Mouse (Mus musculus) CH12.LX (cell line): ENCODE results near the gene Gm20388. TPM values are rescaled to one million over a fixed set of nuclear protein-coding genes. Genes with fewer than 3 reads are reported as not detected.

Source experiments
- DNase-seq: peaks from one replicate; pipeline ENCODE4 v3.0.0-alpha.2; 2013; ENCODE audit errors: extremely low read depth
- H3K27ac ChIP-seq: 2 replicates; pipeline ENCODE4 v1.5.1; 2012; ENCODE audit warnings: low read depth, mild to moderate bottlenecking, control low read depth, moderate library complexity; ENCODE audit not compliant: insufficient read depth
- H3K27me3 ChIP-seq: replicated peaks from 2 replicates; pipeline ENCODE3; 2012; ENCODE audit warnings: inconsistent platforms
- H3K36me3 ChIP-seq, 2 experiments: replicated peaks in 1 of 2; 2 replicates each; pipeline versions ENCODE3 to v1.6.1; 2012; ENCODE audit warnings: inconsistent platforms in 1 of 2, low read length in 1 of 2, mild to moderate bottlenecking in 1 of 2, mixed read lengths in 1 of 2, moderate library complexity in 1 of 2; ENCODE audit not compliant: control insufficient read depth in 1 of 2, insufficient read depth in 1 of 2
- H3K4me1 ChIP-seq, 2 experiments: 2 replicates each; pipeline ENCODE4 v1.6.1; 2012; ENCODE audit warnings: inconsistent platforms in 1 of 2, moderate library complexity in 1 of 2; ENCODE audit not compliant: insufficient read depth in 2 of 2, control insufficient read depth in 1 of 2
- H3K4me2 ChIP-seq: 2 replicates; pipeline ENCODE4 v1.6.1; 2012; ENCODE audit warnings: low read depth, mild to moderate bottlenecking, control low read depth; ENCODE audit not compliant: poor library complexity, insufficient read depth, severe bottlenecking
- H3K4me3 ChIP-seq, 3 experiments: fragments of 150-350 bp in 1 of 3; sonication (generic) in 1 of 3; replicated peaks in 1 of 3; 2 replicates each; pipeline versions ENCODE3 to v1.5.1; 2011 to 2012; ENCODE audit warnings: low read depth in 2 of 3, low read length in 2 of 3, mild to moderate bottlenecking in 2 of 3, moderate library complexity in 2 of 3, control low read depth in 1 of 3, improper control_type of control experiment in 1 of 3, inconsistent platforms in 1 of 3, mixed read lengths in 1 of 3; ENCODE audit not compliant: poor library complexity in 1 of 3
- H3K79me2 ChIP-seq: replicated peaks from 2 replicates; pipeline ENCODE4 v1.6.1; 2012; ENCODE audit warnings: mild to moderate bottlenecking, moderate library complexity; ENCODE audit not compliant: control insufficient read depth, poor library complexity, insufficient read depth, severe bottlenecking; ENCODE audit errors: extremely low read depth
- H3K9ac ChIP-seq: 2 replicates; pipeline ENCODE4 v1.6.1; 2012; ENCODE audit warnings: low read depth, mild to moderate bottlenecking, control low read depth, moderate library complexity; ENCODE audit not compliant: insufficient read depth
- H3K9me3 ChIP-seq: replicated peaks from 2 replicates; pipeline ENCODE3; 2012; ENCODE audit warnings: low read length, inconsistent platforms, mixed read lengths
- BHLHE40 ChIP-seq: IDR thresholded peaks from 2 replicates; pipeline ENCODE4 v1.6.1; 2011; ENCODE audit warnings: mild to moderate bottlenecking, low read depth, low read length, improper control_type of control experiment
- CHD1 ChIP-seq: IDR thresholded peaks from 2 replicates; pipeline ENCODE4 v1.6.1; 2012; ENCODE audit warnings: low read depth, low read length, improper control_type of control experiment, inconsistent platforms
- CTCF ChIP-seq, 2 experiments: IDR thresholded peaks in 1 of 2; conservative IDR thresholded peaks in 1 of 2; 2 replicates each; pipeline ENCODE4 v1.5.1; 2011 to 2012; ENCODE audit warnings: low read depth in 2 of 2, low read length in 2 of 2, improper control_type of control experiment in 1 of 2, inconsistent platforms in 1 of 2, mild to moderate bottlenecking in 1 of 2, moderate library complexity in 1 of 2
- E2F4 ChIP-seq: IDR thresholded peaks from 2 replicates; pipeline ENCODE4 v1.6.1; 2011; ENCODE audit warnings: low read depth, low read length, improper control_type of control experiment; ENCODE audit not compliant: insufficient replicate concordance
- ELF1 ChIP-seq: IDR thresholded peaks from 2 replicates; pipeline ENCODE4 v1.6.1; 2014; ENCODE audit warnings: low read depth, mild to moderate bottlenecking, inconsistent platforms, low read length, improper control_type of control experiment
- ETS1 ChIP-seq: conservative IDR thresholded peaks from 2 replicates; pipeline ENCODE4 v1.6.1; 2012; ENCODE audit warnings: low read depth, mild to moderate bottlenecking, inconsistent platforms, low read length, improper control_type of control experiment, moderate library complexity
- HCFC1 ChIP-seq: IDR thresholded peaks from 2 replicates; pipeline ENCODE4 v1.6.1; 2012; ENCODE audit warnings: low read depth, mild to moderate bottlenecking, inconsistent platforms, low read length, improper control_type of control experiment
- IRF4 ChIP-seq: IDR thresholded peaks from 2 replicates; pipeline ENCODE4 v1.6.1; 2014; ENCODE audit warnings: low read depth, mild to moderate bottlenecking, inconsistent platforms, low read length, improper control_type of control experiment
- JUN ChIP-seq: IDR thresholded peaks from 2 replicates; pipeline ENCODE4 v1.6.1; 2011; ENCODE audit warnings: low read depth, mild to moderate bottlenecking, low read length, improper control_type of control experiment, moderate library complexity; ENCODE audit not compliant: insufficient read depth
- JUND ChIP-seq: conservative IDR thresholded peaks from 2 replicates; pipeline ENCODE4 v1.6.1; 2011; ENCODE audit warnings: low read depth, low read length, improper control_type of control experiment
- KAT2A ChIP-seq: IDR thresholded peaks from 2 replicates; pipeline ENCODE4 v1.6.1; 2012; ENCODE audit warnings: low read length, improper control_type of control experiment, inconsistent platforms; ENCODE audit not compliant: insufficient replicate concordance
- MAFK ChIP-seq: IDR thresholded peaks from 2 replicates; pipeline ENCODE4 v1.6.1; 2011; ENCODE audit warnings: low read length, improper control_type of control experiment; ENCODE audit not compliant: insufficient replicate concordance
- MAZ ChIP-seq: IDR thresholded peaks from 2 replicates; pipeline ENCODE4 v1.6.1; 2012; ENCODE audit warnings: low read depth, mild to moderate bottlenecking, inconsistent platforms, low read length, improper control_type of control experiment, moderate library complexity
- MEF2A ChIP-seq: IDR thresholded peaks from 2 replicates; pipeline ENCODE4 v1.6.1; 2014; ENCODE audit warnings: low read depth, mild to moderate bottlenecking, inconsistent platforms, low read length, improper control_type of control experiment, borderline replicate concordance
- MXI1 ChIP-seq: IDR thresholded peaks from 2 replicates; pipeline ENCODE4 v1.6.1; 2011; ENCODE audit warnings: mild to moderate bottlenecking, low read depth, low read length, improper control_type of control experiment
- NELFE ChIP-seq: IDR thresholded peaks from 2 replicates; pipeline ENCODE4 v1.6.1; 2011; ENCODE audit warnings: low read depth, low read length, improper control_type of control experiment
- NRF1 ChIP-seq: IDR thresholded peaks from 2 replicates; pipeline ENCODE4 v1.6.1; 2014; ENCODE audit warnings: low read depth, mild to moderate bottlenecking, inconsistent platforms, low read length, improper control_type of control experiment, moderate library complexity
- PAX5 ChIP-seq: IDR thresholded peaks from 2 replicates; pipeline ENCODE4 v1.6.1; 2012; ENCODE audit warnings: low read length, inconsistent platforms, mixed read lengths
- POLR2A ChIP-seq: IDR thresholded peaks from 2 replicates; pipeline ENCODE4 v1.6.1; 2011; ENCODE audit warnings: low read depth, mild to moderate bottlenecking, improper control_type of control experiment, low read length
- RAD21 ChIP-seq: IDR thresholded peaks from 2 replicates; pipeline ENCODE4 v1.6.1; 2011; ENCODE audit warnings: low read depth, mild to moderate bottlenecking, low read length, improper control_type of control experiment, moderate library complexity
- RCOR1 ChIP-seq: conservative IDR thresholded peaks from 2 replicates; pipeline ENCODE4 v1.6.1; 2012; ENCODE audit warnings: low read depth, mild to moderate bottlenecking, inconsistent platforms, low read length, improper control_type of control experiment
- SIN3A ChIP-seq: IDR thresholded peaks from 2 replicates; pipeline ENCODE4 v1.6.1; 2012; ENCODE audit warnings: low read length, improper control_type of control experiment, inconsistent platforms
- TBP ChIP-seq: conservative IDR thresholded peaks from 2 replicates; pipeline ENCODE4 v1.6.1; 2011; ENCODE audit warnings: low read depth, low read length, improper control_type of control experiment
- TCF12 ChIP-seq: IDR thresholded peaks from 2 replicates; pipeline ENCODE4 v1.6.1; 2014; ENCODE audit warnings: low read depth, mild to moderate bottlenecking, inconsistent platforms, low read length, improper control_type of control experiment
- UBTF ChIP-seq: IDR thresholded peaks from 2 replicates; pipeline ENCODE4 v1.6.1; 2012; ENCODE audit warnings: low read depth, mild to moderate bottlenecking, inconsistent platforms, low read length, improper control_type of control experiment, moderate library complexity
- USF1 ChIP-seq: IDR thresholded peaks from 2 replicates; pipeline ENCODE4 v1.6.1; 2014; ENCODE audit warnings: low read depth, mild to moderate bottlenecking, inconsistent platforms, low read length, improper control_type of control experiment
- USF2 ChIP-seq: conservative IDR thresholded peaks from 2 replicates; pipeline ENCODE4 v1.6.1; 2011; ENCODE audit warnings: low read depth, low read length, improper control_type of control experiment
- ZC3H11A ChIP-seq: IDR thresholded peaks from 2 replicates; pipeline ENCODE4 v1.6.1; 2012; ENCODE audit warnings: low read depth, mild to moderate bottlenecking, inconsistent platforms, low read length, improper control_type of control experiment
- ZMIZ1 ChIP-seq: IDR thresholded peaks from 2 replicates; pipeline ENCODE4 v1.6.1; 2012; ENCODE audit warnings: low read depth, mild to moderate bottlenecking, inconsistent platforms, low read length, improper control_type of control experiment
- ZNF384 ChIP-seq: IDR thresholded peaks from 2 replicates; pipeline ENCODE4 v1.6.1; 2012; ENCODE audit warnings: low read depth, low read length, improper control_type of control experiment, inconsistent platforms
- dilution Hi-C: fragments of 300-500 bp; cut with MboI; formaldehyde crosslinking; loops from 2 replicates; pipeline ENCODE4 v1.14.3; 2020; ENCODE audit warnings: low sequenced_read_pairs; ENCODE audit not compliant: extremely low pct_unique_long_range_greater_than_20kb, extremely low pct_ligation_motif_present
- in situ Hi-C: fragments of 300-500 bp; cut with MboI; formaldehyde crosslinking; loops from 3 replicates; pipeline ENCODE4 v1.14.3; 2019; ENCODE audit warnings: low sequenced_read_pairs, low pct_ligation_motif_present, low pct_unique_long_range_greater_than_20kb, mixed read lengths
- polyA plus RNA-seq: library from polyadenylated mRNA; unstranded; fragments of >175 nt; gene quantifications from 2 replicates; pipeline ENCODE4 v1.2.1, GENCODE M21; 2012; ENCODE audit warnings: low read depth; ENCODE audit not compliant: insufficient read length
- total RNA-seq, 2 experiments: library from RNA; depleted of rRNA; stranded (reverse); fragments of 300-350 nt in 1 of 2; fragments of >200 nt in 1 of 2; gene quantifications; 2 replicates each; pipeline ENCODE4 v1.2.3; 2012 to 2014

Gm20388 gene
- total and polyA plus RNA-seq, 3 experiments: 14.8 to 26.3 (median 22.2) TPM

- TF ChIP-seq ZMIZ1 (peak; percentile 98), MXI1 (peak; percentile 60), POLR2A (peak; percentile 88), TCF12 (no peak; the same call in 1 of the 2 replicates), NELFE (peak; percentile 14), RAD21 (no peak; the same call in 1 of the 2 replicates), ZC3H11A (no peak), E2F4 (no peak; the same call in 1 of the 2 replicates), CTCF (conservative IDR thresholded peaks at IDR 0.05 in 1 of 2, IDR thresholded peaks at IDR 0.05 in 1 of 2; ENCODE audit: low read depth in 2 of 2, low read length in 2 of 2) (no peak; a peak in 1 of 4 replicates), USF1 (no peak), KAT2A (peak; percentile 51), CHD1 (peak; percentile 98; the same call in 1 of the 2 replicates), MAFK (peak; percentile 79), MEF2A (no peak; the same call in 1 of the 2 replicates), TBP (peak; percentile 14), ZNF384 (no peak), RCOR1 (peak; percentile 71; the same call in 1 of the 2 replicates), UBTF (peak; percentile 93), USF2 (peak; percentile 29), SIN3A (no peak; the same call in 1 of the 2 replicates)
Observed at GRCm38 (mm10) chr8:123426511-123427509, 3516.2 kb downstream of the Gm20388 start (continued).

- H3K9me3 ChIP-seq: peaks cover 55% of the 10 kb centered on the region
- TF ChIP-seq MEF2A: peak; percentile 35; the same call in 1 of the 2 replicates
- peak; percentile 10; the same call in 1 of the 2 replicates for TF ChIP-seq BHLHE40
- TF ChIP-seq CHD1: no peak; the same call in 1 of the 2 replicates
- TF ChIP-seq MAZ: peak; percentile 59; the same call in 1 of the 2 replicates
- no peak for TF ChIP-seq PAX5
- TF ChIP-seq JUND: no peak
- TF ChIP-seq ZNF384: no peak
- TF ChIP-seq CTCF (conservative IDR thresholded peaks at IDR 0.05 in 1 of 2, IDR thresholded peaks at IDR 0.05 in 1 of 2; ENCODE audit: low read depth in 2 of 2, low read length in 2 of 2): no peak
- no peak for TF ChIP-seq RAD21
- TF ChIP-seq POLR2A: peak; percentile 59
- no peak; the same call in 1 of the 2 replicates for TF ChIP-seq MXI1
- no peak for TF ChIP-seq JUN
- TF ChIP-seq ETS1: peak; percentile 51; the same call in 1 of the 2 replicates
- TF ChIP-seq USF1: no peak
- peak; percentile 3; the same call in 1 of the 2 replicates for TF ChIP-seq IRF4
- 0 out of 2 replicates have a peak, but pooled peaks have one; percentile 49 for TF ChIP-seq ZMIZ1
- TF ChIP-seq NRF1: no peak
- TF ChIP-seq HCFC1: peak; percentile 14
- TF ChIP-seq ELF1: peak; percentile 41
- no peak for TF ChIP-seq TBP
- TF ChIP-seq TCF12: peak; percentile 40
- 0 out of 2 replicates have a peak, but pooled peaks have one; percentile 23 for TF ChIP-seq KAT2A
- 0 out of 2 replicates have a peak, but pooled peaks have one; percentile 49 for TF ChIP-seq SIN3A
Observed at GRCm38 (mm10) chr8:123427639-123428275, 3517.1 kb downstream of the Gm20388 start.

More at GRCm38 (mm10) chr8:123427639-123428275, 3517.1 kb downstream of the Gm20388 start:
- H3K4me2 ChIP-seq: peak overlapping the region; percentile 2; the same call in 1 of the 2 replicates
- H3K79me2 ChIP-seq: peaks cover 21% of the 10 kb centered on the region
- no peaks in the 10 kb centered on the region for H3K27me3 ChIP-seq
- dilution Hi-C loops: no loop called here
- H3K9ac ChIP-seq: peak overlapping the region; percentile 87
- peak; percentile 87 for DNase-seq
- peaks cover 37 to 42% of the 10 kb centered on the region in 2 experiments for H3K36me3 ChIP-seq
- peak overlapping the region; percentile 94 for H3K27ac ChIP-seq
- in situ Hi-C loops: no loop called here
- no peaks in the 10 kb centered on the region for H3K4me1 ChIP-seq
- peak overlapping the region; percentile 47 to 66 (median 58) for H3K4me3 ChIP-seq
